Mouse (Mus musculus): ENCODE results near the gene Mcee.

GRCm38 (mm10) chr7:64351087-64351486, 41.3 kb upstream of the Mcee start:
- TF ChIP-seq MAX (IDR thresholded peaks at IDR 0.05; ENCODE audit: low read depth): no peak
- no peak for TF ChIP-seq MYOG (IDR thresholded peaks at IDR 0.05; ENCODE audit: control insufficient read depth in 1 of 3, insufficient read depth in 1 of 3, insufficient read length in 2 of 3, low read depth in 2 of 3)
- TF ChIP-seq POLR2A (IDR thresholded peaks at IDR 0.05; ENCODE audit: insufficient read length, low read depth): no peak
- TF ChIP-seq POLR2AphosphoS2 (IDR thresholded peaks at IDR 0.05; ENCODE audit: insufficient read length, low read depth): no peak
- TF ChIP-seq MYOD1 (IDR thresholded peaks at IDR 0.05; ENCODE audit: control insufficient read depth in 1 of 3, insufficient read length in 2 of 3, low read depth in 2 of 3): no peak
- no peak for TF ChIP-seq TCF12 (IDR thresholded peaks at IDR 0.05; ENCODE audit: insufficient read depth, poor library complexity, severe bottlenecking)
- TF ChIP-seq TCF3 (IDR thresholded peaks at IDR 0.05; ENCODE audit: insufficient read length, low read depth): no peak
